Mouse (Mus musculus) retina, adult 2 months (tissue): Measurements from ENCODE around the gene Dnajb2.
A peak's percentile ranks its signal among the peaks of the same experiment; 100 is the strongest.

ENCODE experiments used
- DNase-seq: peaks from one replicate; pipeline ENCODE4 v3.0.0-alpha.2; 2012; ENCODE audit warnings: low read depth, low spot score

Gene Dnajb2

GRCm38 (mm10) chr1:75250498-75250897 is 14.3 kb downstream of the Dnajb2 start:
- DNase-seq: no peak

GRCm38 (mm10) chr1:75251112-75251970 is 15.1 kb downstream of the Dnajb2 start:
- DNase-seq: peak; percentile 61

DNA sequence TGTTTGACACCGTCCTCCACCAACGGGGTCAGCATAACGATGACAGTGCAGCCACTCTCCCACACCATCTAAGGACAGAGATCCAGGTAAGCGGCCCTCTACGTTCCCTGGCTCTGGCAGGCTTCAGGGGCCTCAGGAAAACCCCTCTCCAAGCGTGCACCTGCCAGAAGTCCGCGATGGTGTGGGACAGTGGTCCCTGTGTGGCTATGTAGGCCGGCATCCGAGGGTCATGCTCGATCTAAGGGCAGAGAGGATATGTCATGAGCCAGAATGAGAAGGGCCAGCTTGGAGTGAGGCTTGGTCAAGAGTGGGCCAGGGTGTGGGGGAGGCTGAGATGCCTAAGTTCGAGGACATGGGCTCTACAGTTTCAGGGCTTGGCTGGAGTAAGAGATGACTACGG is 16.1 kb downstream of the Dnajb2 start:
- DNase-seq: no peak

DNA sequence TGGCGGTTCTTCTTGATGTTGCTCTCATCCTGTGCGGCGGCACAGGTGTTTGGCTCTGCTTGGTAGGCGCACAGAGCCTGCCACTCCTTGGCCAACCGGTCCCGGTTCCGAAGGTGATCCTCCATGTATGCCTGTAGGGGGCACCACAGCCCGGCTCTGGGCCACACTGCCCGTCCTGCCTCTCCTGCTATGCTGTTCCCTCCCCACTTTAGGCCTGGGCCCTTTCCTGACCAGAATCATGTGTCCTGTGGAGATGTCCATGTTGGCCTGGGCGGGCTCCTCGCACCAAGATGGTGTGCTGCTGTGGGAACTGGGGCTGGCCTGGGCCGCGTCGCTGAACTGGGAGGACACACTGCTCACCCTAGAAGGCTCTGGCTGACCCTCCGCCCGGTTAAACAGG is 16.8 kb downstream of the Dnajb2 start:
- no peak for DNase-seq

DNA sequence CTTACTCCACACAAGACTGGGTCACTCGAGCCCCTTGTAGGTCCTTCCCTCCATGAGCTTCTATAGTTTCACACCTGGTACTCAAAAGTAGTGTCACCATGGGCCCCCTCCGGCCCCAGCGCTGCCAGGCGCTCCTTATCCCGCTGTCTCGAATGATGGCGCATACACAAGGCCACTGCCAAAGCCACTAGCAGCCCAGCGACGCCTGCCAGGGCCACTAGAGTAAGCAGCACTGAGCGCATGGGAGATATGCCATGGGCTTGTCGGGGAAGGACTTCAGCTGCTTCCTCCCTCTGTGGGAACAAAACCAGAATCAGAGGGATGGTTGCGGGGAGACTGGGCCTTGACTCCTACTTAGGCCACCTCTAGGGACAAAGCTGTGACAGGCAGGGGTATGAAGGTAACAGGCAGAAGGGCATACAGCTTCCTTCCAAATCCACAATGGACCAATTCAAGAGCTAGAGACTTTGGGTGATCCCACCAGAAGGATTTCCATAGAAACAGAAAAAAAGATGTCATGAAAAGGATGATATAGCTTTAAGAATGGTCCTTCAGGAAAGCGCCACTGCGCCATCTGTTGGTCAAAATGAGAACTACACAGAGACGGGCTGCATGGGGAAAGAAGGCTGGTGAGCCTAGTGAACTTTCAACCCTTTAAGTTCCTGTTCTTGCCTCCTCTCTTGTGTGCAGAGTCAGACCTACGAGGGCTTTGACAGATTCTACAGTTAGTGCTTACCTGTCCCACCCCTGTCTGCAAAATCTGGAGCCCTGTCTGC is 17.8 kb downstream of the Dnajb2 start:
- DNase-seq: no peak

DNA sequence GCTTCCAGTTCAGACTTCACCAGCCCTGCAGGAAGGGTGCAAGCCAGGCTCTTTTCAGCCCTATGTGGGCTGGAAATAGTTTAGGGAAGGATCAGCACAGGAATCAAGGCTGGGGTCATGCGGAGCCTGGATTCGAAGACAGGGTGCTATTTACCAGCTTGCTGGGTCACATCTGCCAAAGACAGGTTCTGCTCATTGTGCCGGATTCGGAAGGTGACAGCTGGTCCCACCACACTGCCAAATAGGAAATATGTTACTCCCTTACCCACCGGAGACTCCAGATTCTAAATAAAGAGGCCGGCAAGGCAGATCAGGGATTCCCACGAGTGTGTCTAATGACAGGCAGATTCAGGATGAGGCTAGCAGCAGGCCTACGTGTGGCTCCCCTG is 18.4 kb downstream of the Dnajb2 start:
- DNase-seq: no peak

GRCm38 (mm10) chr1:75255516-75256046 is 19.4 kb downstream of the Dnajb2 start:
- DNase-seq: no peak

GRCm38 (mm10) chr1:75261278-75261677 is 25.1 kb downstream of the Dnajb2 start:
- no peak for DNase-seq

- DNase-seq: no peak
Observed at GRCm38 (mm10) chr1:75262969-75263951, 27.1 kb downstream of the Dnajb2 start.

GRCm38 (mm10) chr1:75264091-75264880 is 28.1 kb downstream of the Dnajb2 start, which contains the start of gene Ptprn:
Ptprn (minus strand) TSS chr1:75264502.
- DNase-seq: no peak

DNA sequence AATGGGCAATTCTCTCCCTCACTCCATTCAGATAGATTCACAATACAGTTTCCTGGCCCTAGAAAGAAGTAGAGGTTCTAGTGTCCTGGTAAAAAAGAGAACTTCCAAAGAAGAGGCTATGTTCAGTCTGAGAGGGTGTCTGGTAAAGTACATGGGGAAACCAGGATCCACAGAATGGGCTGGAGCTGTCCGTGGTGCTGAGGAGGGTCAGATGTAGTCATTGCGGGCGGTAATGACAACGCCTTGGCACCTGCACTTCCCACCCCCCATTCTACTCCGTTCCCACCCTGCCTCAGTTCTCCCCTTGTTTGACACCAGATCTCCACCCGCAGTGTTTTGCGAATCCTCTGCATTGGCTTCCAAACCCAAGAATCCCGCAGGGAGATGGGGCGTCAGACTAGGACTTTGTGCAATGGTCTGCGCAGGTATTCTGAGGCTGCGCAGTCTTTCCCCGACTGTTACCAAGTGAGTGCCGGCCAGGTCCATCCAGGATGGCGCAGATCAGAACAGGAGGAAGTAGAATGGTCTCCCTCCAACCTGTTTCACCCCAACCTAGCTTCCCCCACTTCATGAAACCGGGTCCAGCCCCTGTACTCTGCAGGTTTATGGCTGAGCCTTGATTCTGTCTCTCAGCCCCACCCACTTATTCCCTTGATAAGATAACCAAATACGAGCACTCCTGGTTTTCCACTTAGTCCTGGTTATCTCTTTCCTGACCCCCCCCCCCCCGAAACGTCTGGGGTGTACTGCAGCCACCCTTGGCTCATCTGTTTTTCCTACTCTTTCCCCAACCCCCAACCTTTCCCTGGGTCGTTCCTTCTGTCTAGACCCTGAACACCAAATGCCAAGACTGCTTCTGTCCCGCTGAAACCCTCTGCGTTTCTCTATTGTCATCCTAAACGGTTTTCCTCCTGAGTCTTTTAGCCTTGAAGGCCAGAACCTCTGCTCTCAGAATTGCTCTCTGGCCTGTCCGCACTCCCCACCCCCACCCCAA is 41.3 kb downstream of the Dnajb2 start:
- DNase-seq: no peak

GRCm38 (mm10) chr1:75278228-75278627 is 42.0 kb downstream of the Dnajb2 start, which contains the start of gene Resp18:
Resp18 (minus strand) TSS chr1:75278415.
- DNase-seq: no peak

GRCm38 (mm10) chr1:75283017-75283416 is 46.8 kb downstream of the Dnajb2 start:
- no peak for DNase-seq

DNA sequence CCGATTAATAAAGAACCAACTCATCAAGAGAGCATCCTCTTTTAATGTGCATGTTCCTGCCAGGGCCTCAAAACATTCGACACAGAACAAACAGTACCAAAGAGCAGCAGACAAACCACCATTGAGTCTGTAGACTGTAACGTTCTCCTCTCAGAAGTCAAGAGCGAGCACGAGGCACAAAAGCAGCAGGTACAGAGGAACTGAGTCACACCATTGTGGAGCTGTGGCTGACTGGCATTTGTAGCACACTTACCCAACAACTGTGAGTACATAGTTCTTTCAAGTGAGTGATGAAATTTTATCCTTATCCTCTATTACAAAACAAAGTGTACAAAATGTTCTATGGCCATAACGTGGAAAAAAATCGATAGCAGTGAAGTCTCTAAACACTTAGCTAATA is 48.7 kb downstream of the Dnajb2 start:
- no peak for DNase-seq

DNA sequence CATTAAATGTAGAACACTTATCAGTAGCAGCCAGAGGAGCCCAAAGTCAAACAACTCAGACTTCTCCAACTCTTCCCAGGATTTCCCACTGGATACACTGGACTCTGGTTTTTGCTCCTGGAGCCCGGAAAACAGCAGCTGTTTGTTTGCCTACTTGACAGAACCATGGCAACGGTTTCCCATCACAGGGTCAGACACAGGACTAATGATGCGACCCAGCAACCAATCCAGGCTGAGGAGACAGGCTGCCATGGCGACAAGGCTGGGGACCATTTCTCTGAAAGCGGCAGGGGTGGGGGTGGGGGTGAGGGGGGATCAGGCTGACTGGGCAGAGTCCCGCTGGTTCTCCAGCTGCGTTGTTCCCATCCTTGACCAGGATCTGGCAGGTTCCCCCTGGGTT is 53.2 kb downstream of the Dnajb2 start:
- DNase-seq: peak; percentile 32

- DNase-seq: no peak
Observed at GRCm38 (mm10) chr1:75289888-75290431, 53.8 kb downstream of the Dnajb2 start.

GRCm38 (mm10) chr1:75290582-75290981 is 54.4 kb downstream of the Dnajb2 start:
- DNase-seq: no peak

GRCm38 (mm10) chr1:75291321-75291720 is 55.1 kb downstream of the Dnajb2 start:
- DNase-seq: no peak
